Mouse (Mus musculus) lung, postnatal 0 days (tissue): ENCODE measurements at regions not wholly inside any gene's neighbourhood (a gene's known extent, or its start where the extent isn't known, plus 50 kb on each side); places are given as distances from the start of the nearest gene placed in this dataset.

Source experiments
- CTCF ChIP-seq: IDR thresholded peaks from 2 replicates; pipeline ENCODE4 v1.5.1; 2016; ENCODE audit warnings: antibody characterized with exemption, mild to moderate bottlenecking
- EP300 ChIP-seq: IDR thresholded peaks from 2 replicates; pipeline ENCODE4 v1.6.1; 2016; ENCODE audit warnings: antibody characterized with exemption, mild to moderate bottlenecking, control low read depth

DNA sequence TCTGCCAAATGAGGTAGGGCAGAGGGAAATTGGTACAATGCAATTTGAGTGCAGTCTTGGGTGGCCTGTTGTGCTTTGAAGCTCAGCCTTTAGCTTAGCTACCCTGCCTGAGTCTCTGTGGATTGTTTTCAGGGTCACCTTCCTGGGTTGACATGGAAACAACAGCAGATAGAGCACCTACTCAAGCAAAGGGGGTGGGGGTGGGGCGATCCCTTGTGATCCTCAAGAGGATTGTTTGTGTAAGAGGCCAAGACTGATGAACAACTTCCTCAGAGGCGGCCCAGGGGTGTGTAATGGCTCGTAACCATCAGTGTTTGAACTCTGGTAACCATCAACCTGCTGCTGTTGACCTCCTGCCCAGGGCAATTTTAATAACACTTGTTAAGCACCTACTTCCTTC is 187.8 kb upstream of the Tle4 start:
- TF ChIP-seq CTCF: no peak
- no peak for TF ChIP-seq EP300
